Mouse (Mus musculus) neural tube, embryonic 11.5 days (tissue): ENCODE measurements around the gene Lenep. TPM values are rescaled to one million over a fixed set of nuclear protein-coding genes. Genes with fewer than 3 reads are reported as not detected.
A peak's percentile ranks its signal among the peaks of the same experiment; 100 is the strongest.

Experiments used
- ATAC-seq: fragments of 200-750 bp; cut with Nextera tagmentation; 2 replicates; pipeline ENCODE4 v1.8.0; 2017; ENCODE audit warnings: moderate number of reproducible peaks, mild to moderate bottlenecking, moderate TSS enrichment, moderate library complexity; ENCODE audit not compliant: insufficient read depth, low FRiP score, low TSS enrichment
- DNase-seq: peaks from one replicate; pipeline ENCODE4 v3.0.0-alpha.2; 2015; ENCODE audit warnings: low spot score
- H3K27ac ChIP-seq: fragments of 300-500 bp; sonication (generic); 2 replicates; pipeline ENCODE4 v1.5.1; 2014; ENCODE audit warnings: low read depth, mild to moderate bottlenecking, low read length
- H3K27me3 ChIP-seq: fragments of 300-500 bp; sonication (generic); 2 replicates; pipeline ENCODE4 v1.6.1; 2014; ENCODE audit warnings: mild to moderate bottlenecking, low read length, mixed read lengths; ENCODE audit not compliant: control insufficient read depth, insufficient read depth
- H3K36me3 ChIP-seq: fragments of 300-500 bp; sonication (generic); 2 replicates; pipeline ENCODE4 v1.6.1; 2014; ENCODE audit warnings: mild to moderate bottlenecking, low read length, moderate library complexity, mixed read lengths; ENCODE audit not compliant: control insufficient read depth, insufficient read depth
- H3K4me1 ChIP-seq: fragments of 300-500 bp; sonication (generic); 2 replicates; pipeline ENCODE4 v1.6.1; 2014; ENCODE audit warnings: low read length, mixed read lengths; ENCODE audit not compliant: control insufficient read depth, insufficient read depth
- H3K4me2 ChIP-seq: fragments of 300-500 bp; sonication (generic); 2 replicates; pipeline ENCODE4 v1.6.1; 2014; ENCODE audit warnings: low read depth, mild to moderate bottlenecking, moderate library complexity
- H3K4me3 ChIP-seq: fragments of 300-500 bp; sonication (generic); 2 replicates; pipeline ENCODE4 v1.5.1; 2014; ENCODE audit warnings: low read depth, low read length
- H3K9ac ChIP-seq: fragments of 300-500 bp; sonication (generic); 2 replicates; pipeline ENCODE4 v1.6.1; 2014; ENCODE audit warnings: mild to moderate bottlenecking, low read length
- H3K9me3 ChIP-seq: fragments of 300-500 bp; sonication (generic); 2 replicates; pipeline ENCODE4 v1.6.1; 2016; ENCODE audit warnings: low read length; ENCODE audit not compliant: control insufficient read depth
- WGBS: fragments of 180-500 bp; shearing (Covaris S2); extraction: QIAGEN DNeasy Blood & Tissue Kit; methylation state at CpG from one replicate; pipeline ENCODE4 v1.1.7; 2014; 5-methylcytosine and 5-hydroxymethylcytosine counted together
- polyA plus RNA-seq: library from polyadenylated mRNA; unstranded; fragments of >200 nt; fragmentation: Nextera tagmentation; extraction: Ambion mirVana; gene quantifications from 2 replicates; pipeline ENCODE4 v1.2.1, GENCODE M21; 2014

The Lenep gene
- polyA plus RNA-seq, 1 experiment from 2014 or later: 0.13 TPM

- WGBS: 75% methylated on average over 3 of the region's 3 CpGs
- Histone ChIP-seq H3K4me3 (no peak overlapping the region), H3K9me3 (no peaks in the 10 kb centered on the region), H3K27me3 (no peaks in the 10 kb centered on the region), H3K9ac (no peak overlapping the region), H3K4me1 (no peaks in the 10 kb centered on the region), H3K27ac (no peak overlapping the region), H3K36me3 (no peaks in the 10 kb centered on the region), H3K4me2 (no peak overlapping the region)
- no peak for ATAC-seq
- DNase-seq: no peak
Observed at GRCm38 (mm10) chr3:89360237-89360636, 42.4 kb downstream of the Lenep start.

GRCm38 (mm10) chr3:89359630-89360029 is 43.0 kb downstream of the Lenep start:
- Histone ChIP-seq H3K36me3 (no peaks in the 10 kb centered on the region), H3K4me3 (no peak overlapping the region), H3K27ac (no peak overlapping the region), H3K9me3 (no peaks in the 10 kb centered on the region), H3K9ac (no peak overlapping the region), H3K27me3 (no peaks in the 10 kb centered on the region), H3K4me1 (no peaks in the 10 kb centered on the region), H3K4me2 (no peak overlapping the region)
- DNase-seq (no peak), ATAC-seq (no peak)
- 73% methylated on average over 6 of the region's 6 CpGs for WGBS

- Histone ChIP-seq H3K4me2 (no peak overlapping the region), H3K9me3 (no peaks in the 10 kb centered on the region), H3K36me3 (no peaks in the 10 kb centered on the region), H3K27me3 (no peaks in the 10 kb centered on the region), H3K4me1 (no peaks in the 10 kb centered on the region), H3K27ac (no peak overlapping the region), H3K4me3 (no peak overlapping the region), H3K9ac (no peak overlapping the region)
- DNase-seq (no peak), ATAC-seq (no peak)
- WGBS: 72% methylated on average over 9 of the region's 9 CpGs
Observed at GRCm38 (mm10) chr3:89356029-89356428, 46.6 kb downstream of the Lenep start.

GRCm38 (mm10) chr3:89355512-89355902 is 47.1 kb downstream of the Lenep start:
- no peak for DNase-seq
- ATAC-seq: no peak
- no peak overlapping the region for H3K27ac ChIP-seq
- H3K9ac ChIP-seq: no peak overlapping the region
- H3K4me2 ChIP-seq: no peak overlapping the region
- 90% methylated on average over 6 of the region's 6 CpGs for WGBS
- H3K9me3 ChIP-seq: no peaks in the 10 kb centered on the region
- no peaks in the 10 kb centered on the region; the same call in 1 of the 2 replicates for H3K27me3 ChIP-seq
- no peaks in the 10 kb centered on the region for H3K4me1 ChIP-seq
- H3K36me3 ChIP-seq: no peaks in the 10 kb centered on the region
- no peak overlapping the region for H3K4me3 ChIP-seq

GRCm38 (mm10) chr3:89354816-89355511 is 47.6 kb downstream of the Lenep start:
- no peak overlapping the region for H3K27ac ChIP-seq

GRCm38 (mm10) chr3:89351271-89351670 is 51.3 kb downstream of the Lenep start:
- peaks cover 7% of the 10 kb centered on the region; the same call in 1 of the 2 replicates for H3K27me3 ChIP-seq
- no peak for DNase-seq

More at GRCm38 (mm10) chr3:89354816-89355511, 47.6 kb downstream of the Lenep start:
- Histone ChIP-seq H3K4me1 (peaks cover 3% of the 10 kb centered on the region; the same call in 1 of the 2 replicates), H3K4me3 (no peak overlapping the region), H3K9ac (no peak overlapping the region), H3K9me3 (no peaks in the 10 kb centered on the region), H3K27me3 (no peaks in the 10 kb centered on the region; the same call in 1 of the 2 replicates), H3K36me3 (no peaks in the 10 kb centered on the region), H3K4me2 (no peak overlapping the region)
- ATAC-seq (0 out of 2 replicates have a peak, but pooled peaks have one; percentile 39), DNase-seq (peak; percentile 81)
- 20% methylated on average over 5 of the region's 5 CpGs for WGBS

More at GRCm38 (mm10) chr3:89351271-89351670, 51.3 kb downstream of the Lenep start:
- Histone ChIP-seq H3K9me3 (no peaks in the 10 kb centered on the region), H3K4me3 (no peak overlapping the region), H3K27ac (no peak overlapping the region), H3K9ac (no peak overlapping the region), H3K4me2 (no peak overlapping the region), H3K36me3 (no peaks in the 10 kb centered on the region), H3K4me1 (peaks cover 7% of the 10 kb centered on the region)
- 68% methylated on average over 5 of the region's 5 CpGs for WGBS
- ATAC-seq: no peak

Other genes starting within 250 kb of the Lenep start
- gene Hcn3, start 242.6 kb downstream of the Lenep start, polyA plus RNA-seq: 5.2 and 7.5 TPM in 2 replicates
- gene Clk2, start 238.0 kb downstream of the Lenep start, polyA plus RNA-seq: 26.5 and 32.3 TPM in 2 replicates
- gene Scamp3, start 225.3 kb downstream of the Lenep start, polyA plus RNA-seq: 91.2 and 92.8 TPM in 2 replicates
- 32.5 and 36.9 TPM in 2 replicates for gene Fam189b, start 219.7 kb downstream of the Lenep start, polyA plus RNA-seq
- 44.4 and 46.5 TPM in 2 replicates for gene Gba, start 199.9 kb downstream of the Lenep start, polyA plus RNA-seq
- 26.3 and 26.6 TPM in 2 replicates for gene Thbs3, start 187.6 kb downstream of the Lenep start, polyA plus RNA-seq
- 181 and 202 TPM in 2 replicates for gene Mtx1, start 175.7 kb downstream of the Lenep start, polyA plus RNA-seq
- gene Muc1, start 173.7 kb downstream of the Lenep start, polyA plus RNA-seq: 1.6 and 1.8 TPM in 2 replicates
- 237 and 255 TPM in 2 replicates for gene Krtcap2, start 156.8 kb downstream of the Lenep start, polyA plus RNA-seq
- gene Trim46, start 156.5 kb downstream of the Lenep start, polyA plus RNA-seq: 11.6 and 12.8 TPM in 2 replicates
- gene Dpm3, start 143.4 kb downstream of the Lenep start, polyA plus RNA-seq: 86.1 and 88.5 TPM in 2 replicates
- 33.8 and 37.6 TPM in 2 replicates for gene Slc50a1, start 132.2 kb downstream of the Lenep start, polyA plus RNA-seq
- 13.7 and 15.9 TPM in 2 replicates for gene Efna1, start 121.7 kb downstream of the Lenep start, polyA plus RNA-seq
- gene Efna3, start 79.8 kb downstream of the Lenep start, polyA plus RNA-seq: 32.7 and 36.5 TPM in 2 replicates
- gene Efna4, start 64.8 kb downstream of the Lenep start, polyA plus RNA-seq: 20.5 and 21.6 TPM in 2 replicates
- 16.3 and 18.3 TPM in 2 replicates for gene Adam15, start 52.8 kb downstream of the Lenep start, polyA plus RNA-seq
- gene Dcst2, start 40.8 kb downstream of the Lenep start, polyA plus RNA-seq: 0.20 TPM in 1 of 2 replicates, not detected in the other
- gene Dcst1, start 37.5 kb downstream of the Lenep start, polyA plus RNA-seq: 0.31 and 0.41 TPM in 2 replicates
- 0.25 and 0.54 TPM in 2 replicates for gene Zbtb7b, start 8.0 kb downstream of the Lenep start, polyA plus RNA-seq
- gene Flad1, start 9.1 kb upstream of the Lenep start, polyA plus RNA-seq: 29.4 and 30.9 TPM in 2 replicates
- gene Cks1b, start 15.6 kb upstream of the Lenep start, polyA plus RNA-seq: 432 and 463 TPM in 2 replicates
- gene Shc1, start 15.7 kb upstream of the Lenep start, polyA plus RNA-seq: 43.9 and 48.0 TPM in 2 replicates
- gene Pygo2, start 27.4 kb upstream of the Lenep start, polyA plus RNA-seq: 55.7 and 59.8 TPM in 2 replicates
- gene Pbxip1, start 33.9 kb upstream of the Lenep start, polyA plus RNA-seq: 8.6 and 9.1 TPM in 2 replicates
- 71.8 and 74.5 TPM in 2 replicates for gene Pmvk, start 51.7 kb upstream of the Lenep start, polyA plus RNA-seq
- 1.4 and 1.9 TPM in 2 replicates for gene Kcnn3, start 117.4 kb upstream of the Lenep start, polyA plus RNA-seq